Mouse (Mus musculus) midbrain, embryonic 15.5 days (tissue): ENCODE data around the gene Gm14597. TPM values are rescaled to one million over a fixed set of nuclear protein-coding genes. Genes with fewer than 3 reads are reported as not detected.
"Not testable (repeated sequence)": the region's sequence is repeated elsewhere in the genome, so short reads cannot be mapped to it uniquely, and the experiment has no call there.

Source experiments
- ATAC-seq: fragments of 200-750 bp; cut with Nextera tagmentation; replicated peaks from 2 replicates; pipeline ENCODE4 v1.8.0; 2017; ENCODE audit warnings: moderate TSS enrichment
- H3K27ac ChIP-seq: fragments of 300-500 bp; sonication (generic); 2 replicates; pipeline ENCODE4 v1.5.1; 2015; ENCODE audit warnings: mild to moderate bottlenecking, inconsistent platforms
- H3K27me3 ChIP-seq: fragments of 300-500 bp; sonication (generic); replicated peaks from 2 replicates; pipeline ENCODE4 v1.6.1; 2015; ENCODE audit warnings: inconsistent platforms
- H3K36me3 ChIP-seq: fragments of 300-500 bp; sonication (generic); replicated peaks from 2 replicates; pipeline ENCODE4 v1.6.1; 2015; ENCODE audit warnings: inconsistent platforms
- H3K4me1 ChIP-seq: fragments of 300-500 bp; sonication (generic); 2 replicates; pipeline ENCODE4 v1.6.1; 2015; ENCODE audit warnings: inconsistent platforms
- H3K4me2 ChIP-seq: fragments of 300-500 bp; sonication (generic); 2 replicates; pipeline ENCODE4 v1.6.1; 2015; ENCODE audit warnings: inconsistent platforms, mild to moderate bottlenecking, moderate library complexity
- H3K4me3 ChIP-seq: fragments of 300-500 bp; sonication (generic); 2 replicates; pipeline ENCODE4 v1.5.1; 2015; ENCODE audit warnings: mild to moderate bottlenecking, inconsistent platforms
- H3K9ac ChIP-seq: fragments of 300-500 bp; sonication (generic); 2 replicates; pipeline ENCODE4 v1.6.1; 2015; ENCODE audit warnings: mild to moderate bottlenecking, inconsistent platforms
- H3K9me3 ChIP-seq: fragments of 300-500 bp; sonication (generic); 2 replicates; pipeline ENCODE4 v1.6.1; 2016; ENCODE audit warnings: inconsistent platforms
- WGBS: fragments of 180-500 bp; shearing (Covaris S2); methylation state at CpG from one replicate; pipeline ENCODE4 v1.1.7; 2015; ENCODE audit warnings: mixed read lengths; 5-methylcytosine and 5-hydroxymethylcytosine counted together
- polyA plus RNA-seq: library from polyadenylated mRNA; unstranded; fragments of >200 nt; fragmentation: Nextera tagmentation; extraction: Ambion mirVana; gene quantifications from 2 replicates; pipeline ENCODE4 v1.2.1, GENCODE M21; 2015

Gene Gm14597
- polyA plus RNA-seq: 0.70 TPM in 1 of 2 replicates, not detected in the other

DNA sequence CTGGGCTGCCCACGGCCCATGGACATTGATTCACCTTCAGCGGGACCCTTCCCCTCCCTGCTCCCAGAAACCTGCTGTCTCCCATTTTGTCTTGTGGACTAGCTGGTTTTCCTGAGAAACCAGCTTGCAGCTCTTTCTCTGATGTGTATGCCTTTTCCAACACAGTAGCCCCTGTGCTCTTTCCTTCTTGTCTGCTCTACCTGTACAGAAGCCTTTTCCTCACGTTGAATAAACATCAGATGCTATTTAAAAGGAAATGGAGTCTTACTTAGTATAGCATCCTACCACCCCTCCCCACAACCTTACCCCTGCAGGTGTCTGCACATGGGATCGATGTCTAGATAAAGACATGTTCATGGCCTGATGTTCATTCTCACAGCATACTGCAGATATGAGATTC, at the start of gene Gm14597:
TSS of gene Gm14597 (minus strand) at position 101 of the 400 bp plus-strand sequence.
- H3K4me2 ChIP-seq: peak within 1 kb of the TSS; percentile 54
- H3K27me3 ChIP-seq: not testable (repeated sequence)
- WGBS: 58% methylated on average over 2 of the region's 4 CpGs

DNA sequence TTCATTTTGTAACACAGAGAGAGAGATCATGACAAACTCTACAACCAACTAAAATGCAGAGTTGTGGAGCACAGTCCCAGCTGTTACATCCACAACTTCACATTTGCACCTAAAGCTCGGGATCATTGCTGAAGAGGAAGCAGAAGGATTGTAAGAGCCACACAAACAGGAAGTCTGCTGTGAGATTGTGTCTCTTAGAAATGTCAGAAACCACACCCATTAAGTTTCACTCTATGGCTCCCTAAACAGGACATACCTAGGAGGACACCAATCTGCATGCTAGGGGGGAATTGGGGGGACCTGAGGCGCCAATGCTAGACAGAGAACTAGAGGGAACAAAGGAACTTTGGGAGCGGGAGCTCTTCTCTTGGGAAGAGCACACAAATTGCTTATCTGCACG, 44.1 kb upstream of the Gm14597 start:
- not testable (repeated sequence) for H3K36me3 ChIP-seq, H3K4me1 ChIP-seq, H3K9me3 ChIP-seq, H3K9ac ChIP-seq, H3K27me3 ChIP-seq, H3K4me3 ChIP-seq, ATAC-seq, H3K4me2 ChIP-seq, H3K27ac ChIP-seq
- 68% methylated on average over 4 of the region's 4 CpGs for WGBS

More for the DNA sequence above, at the start of gene Gm14597:
- Histone ChIP-seq H3K27ac (peak within 1 kb of the TSS; percentile 84), H3K9ac (peak within 1 kb of the TSS; percentile 53), H3K4me3 (peak within 1 kb of the TSS; percentile 52)
- not testable (repeated sequence) for H3K9me3 ChIP-seq, ATAC-seq, H3K36me3 ChIP-seq, H3K4me1 ChIP-seq

DNA sequence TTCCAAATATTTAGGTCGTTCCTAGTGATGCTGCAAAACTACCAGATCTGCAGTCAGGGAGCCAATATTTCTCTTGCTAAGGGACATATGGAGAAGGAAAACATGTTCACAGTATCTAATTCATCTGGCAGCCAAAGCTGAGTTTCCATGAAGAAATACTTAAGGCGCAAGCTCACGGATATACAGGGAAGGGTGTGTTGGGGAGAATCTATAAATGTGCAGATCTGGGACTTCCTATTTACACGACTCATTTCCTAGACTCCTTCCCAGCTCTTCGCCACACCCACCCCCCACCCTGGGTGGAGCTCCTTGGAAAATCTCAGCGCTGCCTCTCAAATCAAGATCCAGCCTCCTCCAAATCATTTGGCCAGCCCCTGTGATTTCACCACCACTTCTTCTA, 37.1 kb upstream of the Gm14597 start:
- Histone ChIP-seq H3K4me1 (no peaks in the 10 kb centered on the region), H3K9me3 (no peaks in the 10 kb centered on the region), H3K4me3 (no peak overlapping the region), H3K36me3 (no peaks in the 10 kb centered on the region), H3K9ac (no peak overlapping the region), H3K27me3 (no peaks in the 10 kb centered on the region), H3K4me2 (no peak overlapping the region), H3K27ac (no peak overlapping the region)
- ATAC-seq: no peak
- WGBS: 83% methylated on average over 6 of the region's 6 CpGs

DNA sequence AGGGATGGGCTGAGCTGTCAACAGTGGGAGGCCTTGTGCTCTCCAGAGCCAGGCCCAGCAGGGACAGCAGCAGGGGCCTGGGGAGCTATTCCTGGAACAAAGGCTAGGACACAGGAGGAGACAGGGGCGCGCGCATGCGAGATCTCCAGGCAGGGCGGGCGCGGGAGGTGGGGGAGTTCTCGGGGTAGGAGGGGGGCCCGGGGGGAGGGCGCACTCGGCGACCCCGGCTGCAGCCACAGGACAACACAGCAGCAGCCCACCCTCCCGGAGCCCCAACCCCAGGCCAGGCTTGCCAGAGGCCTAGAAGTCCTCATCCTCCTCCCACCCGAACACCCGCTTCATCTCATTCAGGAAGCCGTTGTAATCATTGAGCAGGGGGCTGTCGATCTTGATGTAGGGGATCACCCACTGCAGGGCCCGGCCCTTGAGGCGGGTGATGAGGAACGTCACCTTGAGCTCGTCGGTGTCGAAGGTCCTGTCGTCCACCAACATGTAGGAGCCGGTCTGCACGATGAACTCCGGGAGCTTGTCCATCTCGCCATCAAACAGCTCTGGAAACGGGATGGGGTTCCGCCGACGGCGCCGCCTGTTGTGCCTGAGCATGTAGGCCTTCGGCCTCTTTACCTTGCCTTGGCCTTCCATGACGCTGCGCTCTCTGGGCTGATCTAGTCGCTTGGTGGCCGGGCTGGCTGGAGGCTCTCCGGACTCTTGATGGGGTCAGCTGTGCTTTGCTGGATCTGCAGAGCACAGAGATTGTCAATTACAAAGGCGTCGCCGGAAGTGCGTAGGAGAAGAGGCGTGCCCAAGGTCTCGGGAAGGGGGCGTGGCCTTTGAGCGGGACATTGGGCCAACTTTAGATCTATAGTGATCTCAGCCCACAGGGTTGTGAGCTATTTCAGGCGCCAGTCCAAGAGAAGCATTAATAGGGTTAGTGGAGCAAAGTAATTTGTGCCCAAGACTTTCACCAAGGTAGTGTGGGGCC, 34.5 kb upstream of the Gm14597 start, which contains the start of gene Rtl8a:
TSS of gene Rtl8a (minus strand) at position 703 of the 982 bp plus-strand sequence.
- ATAC-seq: peak; percentile 96

DNA sequence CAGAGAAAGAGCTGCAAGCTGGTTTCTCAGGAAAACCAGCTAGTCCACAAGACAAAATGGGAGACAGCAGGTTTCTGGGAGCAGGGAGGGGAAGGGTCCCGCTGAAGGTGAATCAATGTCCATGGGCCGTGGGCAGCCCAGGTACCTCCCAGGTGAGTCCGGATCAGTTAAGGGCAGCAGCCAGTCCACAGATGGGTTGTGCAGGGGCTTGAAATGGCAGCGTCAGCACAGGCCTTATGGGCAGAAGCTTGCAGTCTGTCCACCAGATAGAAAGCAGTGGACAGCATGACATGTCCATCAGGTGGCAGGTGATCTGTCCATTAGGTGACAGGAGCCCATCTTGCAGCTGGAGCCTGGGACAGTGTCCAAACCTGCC, 33.8 kb upstream of the Gm14597 start:
- WGBS: 67% methylated on average over 4 of the region's 4 CpGs
- H3K4me2 ChIP-seq: peak overlapping the region; percentile 42; the same call in 1 of the 2 replicates

More for the DNA sequence above, 34.5 kb upstream of the Gm14597 start, which contains the start of gene Rtl8a:
- H3K9me3 ChIP-seq, H3K27me3 ChIP-seq, H3K4me1 ChIP-seq, H3K9ac ChIP-seq, H3K36me3 ChIP-seq: not testable (repeated sequence)
- Histone ChIP-seq H3K27ac (peak within 1 kb of the TSS; percentile 70), H3K4me3 (peak within 1 kb of the TSS; percentile 34), H3K4me2 (peak within 1 kb of the TSS; percentile 46)
- WGBS: 25% methylated on average over 12 of the region's 50 CpGs

DNA sequence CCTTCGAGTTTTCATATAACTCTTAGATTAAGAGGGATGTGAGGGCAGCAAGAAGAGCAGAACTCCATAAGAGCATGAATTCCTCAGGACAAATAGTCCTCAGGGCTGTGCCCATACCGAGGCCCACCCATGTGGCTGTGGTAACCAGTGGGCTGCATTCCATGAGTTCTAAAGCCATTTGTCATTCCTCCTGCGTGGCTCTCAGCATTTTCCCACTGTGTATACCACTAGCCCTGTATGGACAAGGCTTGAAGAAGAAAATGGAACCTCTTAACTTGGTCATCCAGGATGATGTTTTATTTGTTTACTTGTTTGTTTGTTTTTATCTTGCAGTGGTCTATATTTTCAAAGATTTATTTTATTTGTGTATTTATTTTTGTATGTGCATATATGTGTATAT, 29.3 kb upstream of the Gm14597 start:
- not testable (repeated sequence) for ATAC-seq, H3K36me3 ChIP-seq, H3K9me3 ChIP-seq, H3K9ac ChIP-seq, H3K27ac ChIP-seq, H3K4me2 ChIP-seq, H3K4me3 ChIP-seq, H3K4me1 ChIP-seq, H3K27me3 ChIP-seq
- 61% methylated on average over 3 of the region's 3 CpGs for WGBS

More for the DNA sequence above, 33.8 kb upstream of the Gm14597 start:
- H3K4me3 ChIP-seq: peak overlapping the region; percentile 34
- H3K36me3 ChIP-seq, H3K27me3 ChIP-seq, H3K9me3 ChIP-seq, H3K27ac ChIP-seq, H3K4me1 ChIP-seq, H3K9ac ChIP-seq: not testable (repeated sequence)
- ATAC-seq: peak; percentile 43; the same call in 1 of the 2 replicates

DNA sequence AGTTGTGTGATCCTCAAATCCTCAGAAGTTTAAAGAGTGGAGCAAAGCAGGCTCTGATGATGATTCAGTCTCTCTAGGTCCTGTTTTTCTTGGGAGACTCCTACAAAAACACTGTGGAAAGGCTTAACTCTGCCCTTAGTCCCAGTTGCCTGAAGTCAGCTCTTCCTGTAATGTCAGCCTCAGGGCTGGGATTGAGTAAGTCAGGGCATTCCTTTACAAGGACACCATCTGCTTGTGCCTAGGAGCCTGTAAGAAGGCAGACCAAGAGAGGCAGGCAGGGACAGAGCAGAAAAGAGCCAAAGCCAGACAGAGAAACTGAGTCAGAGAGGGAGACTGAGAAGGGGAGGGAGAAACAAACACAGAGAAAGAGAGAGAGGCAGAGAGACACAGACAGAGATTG, 2.6 kb upstream of the Gm14597 start:
- H3K9ac ChIP-seq, H3K27me3 ChIP-seq, H3K9me3 ChIP-seq, H3K4me1 ChIP-seq, H3K27ac ChIP-seq, H3K4me3 ChIP-seq, ATAC-seq, H3K4me2 ChIP-seq, H3K36me3 ChIP-seq: not testable (repeated sequence)

DNA sequence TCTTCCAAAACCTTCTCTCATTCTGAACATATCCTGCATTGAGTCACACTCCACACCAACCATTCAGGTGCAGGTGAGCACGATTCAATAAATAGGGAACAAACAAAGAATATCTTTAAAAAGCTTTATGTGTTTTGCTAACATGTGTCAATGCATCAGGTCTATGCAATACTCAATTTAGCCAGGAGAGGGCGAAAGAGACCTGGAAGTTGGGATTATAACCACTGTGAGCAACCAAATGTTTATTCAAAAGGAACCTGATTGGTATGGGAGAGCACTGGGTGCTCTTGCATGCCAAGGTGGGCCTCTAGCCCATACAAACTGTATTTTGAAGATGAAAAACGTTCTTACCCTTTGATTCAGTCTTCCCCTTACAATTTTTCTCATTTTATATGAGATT, 1.8 kb upstream of the Gm14597 start:
- H3K9me3 ChIP-seq: no peaks in the 10 kb centered on the region
- H3K27ac ChIP-seq: no peak overlapping the region
- H3K4me3 ChIP-seq: no peak overlapping the region
- ATAC-seq: no peak
- H3K27me3 ChIP-seq: no peaks in the 10 kb centered on the region
- H3K9ac ChIP-seq: no peak overlapping the region
- H3K4me1 ChIP-seq: no peaks in the 10 kb centered on the region
- H3K4me2 ChIP-seq: no peak overlapping the region
- WGBS: 4% methylated on average over 3 of the region's 3 CpGs
- H3K36me3 ChIP-seq: no peaks in the 10 kb centered on the region

DNA sequence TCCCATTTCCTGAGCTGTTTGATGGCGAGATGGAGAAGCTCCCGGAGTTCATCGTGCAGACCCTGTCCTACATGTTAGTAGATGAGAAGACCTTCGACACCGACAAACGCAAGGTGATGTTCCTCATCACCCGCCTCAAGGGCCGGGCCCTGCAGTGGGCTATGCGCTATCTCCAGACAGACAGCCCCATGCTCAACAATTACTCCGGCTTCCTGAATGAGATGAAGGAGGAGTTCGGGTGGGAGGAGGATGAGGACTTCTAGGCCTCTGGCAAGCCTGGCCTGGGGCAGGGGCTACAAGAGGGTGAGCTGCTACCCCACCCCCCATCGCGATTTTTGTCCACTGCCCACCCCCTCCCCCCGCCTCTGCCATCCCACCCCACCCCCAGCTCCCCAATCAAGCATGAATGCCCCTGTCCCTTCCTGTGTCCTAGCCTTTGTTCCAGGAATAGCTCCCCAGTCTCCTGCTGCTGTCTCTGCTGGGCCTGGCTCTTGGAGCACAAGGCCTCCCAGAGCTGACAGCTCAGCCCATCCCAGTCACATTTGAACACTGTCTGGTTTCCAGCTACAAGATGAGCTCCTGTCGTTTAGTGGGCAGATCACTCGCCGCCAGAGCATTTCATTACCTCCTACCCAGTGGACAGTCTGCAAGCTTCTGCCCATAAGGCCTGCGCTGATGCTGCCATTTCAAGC, 511 bp downstream of the Gm14597 start:
- ATAC-seq: peak; percentile 65
- H3K4me3 ChIP-seq: peak overlapping the region; percentile 52
- no peaks in the 10 kb centered on the region for H3K27me3 ChIP-seq
- H3K27ac ChIP-seq: peak overlapping the region; percentile 84
- H3K36me3 ChIP-seq: no peaks in the 10 kb centered on the region
- H3K9me3 ChIP-seq: no peaks in the 10 kb centered on the region
- WGBS: 25% methylated on average over 15 of the region's 18 CpGs
- no peaks in the 10 kb centered on the region for H3K4me1 ChIP-seq
- peak overlapping the region; percentile 54 for H3K4me2 ChIP-seq
- peak overlapping the region; percentile 53 for H3K9ac ChIP-seq

DNA sequence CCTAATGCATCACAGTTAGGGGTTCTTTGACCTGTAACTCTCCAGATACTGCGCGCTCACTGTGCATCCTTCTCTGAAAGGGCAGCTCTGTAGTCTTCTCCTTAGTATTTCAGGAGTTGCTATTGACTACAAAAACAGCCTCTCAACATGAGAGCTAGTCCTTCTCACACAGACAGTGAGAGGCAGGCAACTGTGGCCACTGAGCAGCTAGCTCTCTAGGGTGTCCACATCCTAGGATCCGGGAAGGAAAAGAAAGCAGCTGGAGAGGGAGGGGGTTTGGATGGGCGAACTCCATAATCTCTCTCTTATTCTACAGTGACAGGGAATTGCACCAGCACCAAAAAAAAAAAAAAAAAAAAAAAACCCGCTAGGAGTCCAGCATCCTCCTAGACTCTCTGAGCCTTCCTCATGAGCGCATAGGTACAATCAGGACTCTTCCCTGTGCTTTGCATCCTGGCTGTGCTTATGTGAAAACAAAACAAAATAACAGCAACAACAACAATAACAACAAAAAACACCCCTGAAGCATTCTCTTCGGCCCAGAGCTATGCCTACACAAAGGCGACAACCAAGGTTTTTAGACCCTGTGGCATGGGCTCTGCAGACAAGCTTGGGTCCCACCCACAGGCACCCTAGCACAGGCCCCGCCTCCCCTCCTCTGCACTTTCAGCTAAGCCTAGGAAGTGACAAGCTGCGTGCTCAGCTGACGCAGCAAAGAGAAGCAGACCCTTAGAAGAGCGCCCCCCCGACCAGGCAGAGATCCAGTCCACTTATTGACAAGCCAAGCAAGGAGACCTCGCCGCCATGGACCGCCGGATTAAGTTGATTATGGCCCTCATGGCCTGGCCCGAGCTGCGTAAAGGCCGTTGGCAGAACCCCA, 1.3 kb downstream of the Gm14597 start, which contains the start of gene Rtl8c:
TSS of gene Rtl8c (plus strand) at position 791 of the 880 bp plus-strand sequence.
- peak within 1 kb of the TSS; percentile 54 for H3K4me2 ChIP-seq
- ATAC-seq: peak; percentile 97
- no peaks in the 10 kb centered on the region for H3K27me3 ChIP-seq
- peak within 1 kb of the TSS; percentile 84 for H3K27ac ChIP-seq
- peak within 1 kb of the TSS; percentile 53 for H3K9ac ChIP-seq
- no peaks in the 10 kb centered on the region for H3K4me1 ChIP-seq
- no peaks in the 10 kb centered on the region for H3K9me3 ChIP-seq
- no peaks in the 10 kb centered on the region for H3K36me3 ChIP-seq
- WGBS: 28% methylated on average over 20 of the region's 20 CpGs
- peak within 1 kb of the TSS; percentile 52 for H3K4me3 ChIP-seq

DNA sequence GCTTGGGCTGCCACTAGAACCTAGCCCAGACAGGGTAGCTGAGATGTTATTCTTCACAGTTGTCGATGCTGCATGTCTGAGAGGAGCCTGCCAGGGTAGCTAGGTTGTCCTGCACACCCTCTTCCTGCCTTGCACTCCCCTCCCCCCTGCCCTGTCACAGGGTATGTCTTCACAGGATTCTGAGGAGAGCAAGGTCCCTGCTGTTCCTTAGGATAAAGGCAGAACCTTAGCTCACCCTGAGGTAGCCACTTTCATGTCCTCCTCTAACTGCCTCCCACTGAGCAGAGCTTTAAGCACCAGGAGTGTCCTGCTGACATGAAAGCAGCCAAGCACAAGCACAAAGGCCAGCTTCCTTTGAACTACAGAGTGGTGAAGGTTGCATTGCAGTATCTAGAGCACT, 2.6 kb downstream of the Gm14597 start:
- H3K36me3 ChIP-seq, H3K4me3 ChIP-seq, H3K9me3 ChIP-seq, H3K9ac ChIP-seq, H3K27me3 ChIP-seq, H3K27ac ChIP-seq, H3K4me1 ChIP-seq, H3K4me2 ChIP-seq, ATAC-seq: not testable (repeated sequence)
- WGBS: 38% methylated on average over 1 of the region's 1 CpGs

DNA sequence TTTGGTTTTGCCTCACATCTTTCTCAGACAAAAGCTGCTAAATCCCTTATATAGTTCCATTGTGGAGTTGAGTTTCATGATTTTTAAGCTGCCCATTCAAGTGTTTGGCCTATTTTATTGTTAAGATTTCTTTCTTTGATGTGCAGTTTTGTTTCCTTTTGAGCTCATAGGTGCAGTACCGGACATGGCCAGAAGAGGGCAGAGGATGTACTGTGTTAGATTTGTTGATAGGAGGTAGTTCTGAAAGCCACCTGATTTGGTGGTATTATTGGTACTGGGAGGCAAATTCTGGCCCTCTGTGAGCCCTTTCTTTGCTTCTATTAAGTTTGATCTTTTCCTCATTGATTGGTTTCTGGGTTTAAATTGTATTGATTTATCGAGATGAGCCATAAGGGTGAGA, 8.8 kb downstream of the Gm14597 start:
- not testable (repeated sequence) for ATAC-seq, H3K4me3 ChIP-seq
- 29% methylated on average over 2 of the region's 2 CpGs for WGBS

More for the DNA sequence above, 8.8 kb downstream of the Gm14597 start:
- not testable (repeated sequence) for H3K9me3 ChIP-seq, H3K27ac ChIP-seq, H3K4me1 ChIP-seq, H3K9ac ChIP-seq, H3K27me3 ChIP-seq, H3K36me3 ChIP-seq, H3K4me2 ChIP-seq
